Mouse (Mus musculus) heart, postnatal 36 days (tissue): ENCODE measurements around the gene Ndufc1. TPM values are rescaled to one million over a fixed set of nuclear protein-coding genes. Genes with fewer than 3 reads are reported as not detected.
A peak's percentile ranks its signal among the peaks of the same experiment; 100 is the strongest.
"Not testable (repeated sequence)": the region's sequence is repeated elsewhere in the genome, so short reads cannot be mapped to it uniquely, and the experiment has no call there.

ENCODE experiments used
- DNase-seq, 2 experiments: peaks; one replicate each; pipeline ENCODE4 v3.0.0; 2021 to 2022
- intact Hi-C: fragments of 180-260 bp; cut with DNase I; formaldehyde crosslinking; loops from one replicate; pipeline ENCODE4 v1.15.1; 2025
- total RNA-seq, 2 experiments: library from RNA; stranded (reverse); gene quantifications; 2 replicates each; pipeline ENCODE4 v1.2.3; 2021

Ndufc1 gene
- total RNA-seq, 2 experiments from 2014 or later = 1,613 to 1,736 TPM

GRCm38 (mm10) chr3:51397700-51398299 is 11.0 kb downstream of the Ndufc1 start:
- no peak for DNase-seq
- intact Hi-C loops = no loop called here

DNA sequence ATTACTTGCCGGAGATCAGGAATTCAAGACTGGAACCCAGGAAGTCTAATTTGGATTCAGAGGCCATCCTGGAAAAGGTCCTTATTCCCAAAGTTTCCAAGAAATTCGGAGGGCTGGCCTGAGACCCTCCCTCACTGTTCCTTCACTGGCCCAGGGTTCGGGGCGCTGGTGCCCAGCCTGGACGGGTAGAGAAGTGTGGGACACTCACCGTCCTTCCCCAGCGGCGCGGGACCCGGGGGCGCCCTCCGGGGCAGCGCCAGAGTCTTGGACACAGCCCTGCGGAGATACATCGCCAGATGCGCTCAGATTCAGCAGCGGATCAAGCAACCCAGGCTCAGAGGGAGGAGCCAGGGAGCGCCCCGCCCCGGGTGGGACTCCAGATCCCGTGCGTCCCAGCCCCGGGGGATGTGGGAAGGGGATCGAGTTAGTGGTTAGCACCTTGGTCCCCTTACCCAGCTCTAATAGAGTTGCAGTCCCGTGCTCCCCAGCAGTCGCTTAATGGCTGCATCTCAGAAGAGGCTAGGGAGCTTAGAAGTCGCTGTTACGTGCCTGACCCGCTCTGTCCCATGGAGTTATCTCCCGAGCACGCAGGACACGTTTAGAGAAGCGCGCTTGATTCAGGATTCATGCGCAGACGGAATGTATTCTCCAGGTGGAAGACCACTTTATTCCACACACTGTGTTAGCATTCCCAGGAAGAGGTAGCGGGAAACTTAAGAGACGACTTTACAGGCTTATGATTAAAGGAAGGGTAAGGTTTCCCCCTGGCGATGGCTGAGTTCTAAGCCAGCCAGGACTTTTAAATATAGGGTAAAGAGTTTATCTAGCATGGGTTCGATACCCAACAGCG is 12.3 kb downstream of the Ndufc1 start, which contains the start of gene Mgarp:
Gene Mgarp (minus strand): TSS at position 520 of the 850 bp plus-strand sequence.
- intact Hi-C loops = loop anchor here (1.0 kb wide), 1 partner anchor 18 kb away; no protein-coding TSS in a partner anchor
- DNase-seq = peak; percentile 65 to 74

- intact Hi-C loops = loop anchor here (1.0 kb wide), 1 partner anchor 17 kb away; no protein-coding TSS in a partner anchor
- no peak for DNase-seq
Observed at GRCm38 (mm10) chr3:51395461-51396145, 13.2 kb downstream of the Ndufc1 start.

GRCm38 (mm10) chr3:51394881-51395280 is 13.9 kb downstream of the Ndufc1 start:
- intact Hi-C loops = no loop called here
- no peak for DNase-seq

DNA sequence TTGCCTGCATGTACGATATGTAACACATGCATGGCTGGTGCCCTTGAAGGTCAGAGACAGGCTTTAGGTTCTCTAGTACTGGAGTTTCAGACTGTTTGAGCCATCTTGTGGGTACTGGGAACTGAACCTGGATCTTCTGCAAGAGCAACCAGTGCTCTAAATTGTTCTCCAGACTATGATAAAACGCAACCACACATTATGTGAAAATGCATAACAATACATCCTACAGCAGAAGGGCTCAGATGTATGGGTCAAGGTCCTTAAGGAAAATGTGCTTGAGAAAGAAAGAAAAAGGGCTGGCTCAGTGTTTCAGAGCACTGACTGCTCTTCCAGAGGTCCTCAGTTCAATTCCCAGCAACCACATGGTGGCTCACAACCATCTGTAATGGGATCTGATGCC is 15.1 kb downstream of the Ndufc1 start:
- intact Hi-C loops = no loop called here
- DNase-seq = no peak

DNA sequence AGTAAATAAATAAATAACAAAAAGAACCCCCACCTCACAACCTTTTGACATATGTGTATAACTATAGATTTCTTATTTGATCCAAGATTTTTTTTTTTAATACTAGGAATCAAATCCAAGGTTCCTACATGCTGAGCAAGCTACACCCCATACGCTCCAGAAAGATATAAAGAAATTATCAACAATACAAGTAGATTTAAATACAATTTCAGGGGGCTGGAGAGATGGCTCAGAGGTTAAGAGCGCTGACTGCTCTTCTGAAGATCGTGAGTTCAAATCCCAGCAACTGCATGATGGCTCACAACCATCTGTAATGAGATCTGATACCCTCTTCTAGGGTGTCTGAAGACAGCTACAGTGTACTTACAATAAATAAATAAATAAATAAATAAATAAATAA is 15.8 kb downstream of the Ndufc1 start:
- DNase-seq, intact Hi-C loops: not testable (repeated sequence)

DNA sequence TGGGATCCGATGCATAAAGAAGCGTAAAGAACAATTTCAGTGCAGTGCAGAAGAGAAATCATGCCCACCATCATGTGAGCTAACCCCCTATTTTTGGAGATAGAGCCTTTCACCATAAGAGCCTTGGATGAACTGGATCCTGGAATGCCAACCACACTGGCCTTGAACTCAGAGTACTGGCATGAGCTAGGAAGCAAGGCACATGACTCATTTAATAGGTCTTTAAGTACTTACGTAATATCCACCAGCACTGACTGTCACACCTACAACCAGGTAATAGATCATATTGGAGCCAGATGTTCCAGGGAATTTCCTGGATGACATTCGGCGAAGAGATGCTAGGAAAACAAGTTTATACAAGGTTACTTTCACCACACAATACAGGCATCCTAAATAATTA is 17.2 kb downstream of the Ndufc1 start:
- intact Hi-C loops = no loop called here
- no peak for DNase-seq

DNA sequence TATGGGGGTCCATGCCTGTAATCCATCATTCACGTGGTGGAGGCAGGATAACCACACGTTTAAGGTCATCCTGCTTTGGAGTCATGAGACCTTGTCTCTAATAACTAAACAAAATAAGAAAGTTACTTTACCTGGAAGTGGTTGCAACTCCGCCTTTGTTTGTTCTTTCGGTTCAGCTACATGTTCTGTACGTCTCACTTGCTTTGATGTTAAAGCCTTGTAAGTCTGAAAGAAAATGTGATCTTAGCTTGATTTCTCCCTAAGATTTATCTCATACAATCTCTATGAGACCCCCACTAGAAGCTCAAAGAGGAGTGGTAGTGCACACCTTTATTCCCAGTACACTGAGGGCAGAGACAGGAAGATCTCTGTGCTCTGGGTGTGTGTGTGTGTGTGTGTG is 17.7 kb downstream of the Ndufc1 start:
- intact Hi-C loops = no loop called here
- DNase-seq = no peak

DNA sequence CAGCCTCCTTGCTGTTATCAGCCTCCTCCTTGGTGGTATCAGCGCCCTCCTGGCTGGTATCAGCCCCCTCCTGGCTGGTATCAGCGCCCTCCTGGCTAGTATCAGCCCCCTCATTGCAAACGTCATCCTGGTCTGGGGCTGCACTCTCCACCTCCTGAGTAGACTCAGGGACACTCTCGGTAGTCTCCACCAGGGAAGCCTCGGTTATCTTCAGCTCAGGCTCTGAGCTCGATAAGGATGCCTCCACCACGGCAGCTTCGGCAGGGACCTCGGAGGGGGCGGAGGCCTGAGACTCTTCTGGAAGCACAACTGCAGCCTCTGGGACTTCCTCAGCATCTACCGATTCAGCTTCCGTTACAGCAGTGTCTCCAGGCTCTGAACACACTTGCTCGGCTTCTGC is 19.9 kb downstream of the Ndufc1 start:
- no peak for DNase-seq
- intact Hi-C loops = no loop called here

DNA sequence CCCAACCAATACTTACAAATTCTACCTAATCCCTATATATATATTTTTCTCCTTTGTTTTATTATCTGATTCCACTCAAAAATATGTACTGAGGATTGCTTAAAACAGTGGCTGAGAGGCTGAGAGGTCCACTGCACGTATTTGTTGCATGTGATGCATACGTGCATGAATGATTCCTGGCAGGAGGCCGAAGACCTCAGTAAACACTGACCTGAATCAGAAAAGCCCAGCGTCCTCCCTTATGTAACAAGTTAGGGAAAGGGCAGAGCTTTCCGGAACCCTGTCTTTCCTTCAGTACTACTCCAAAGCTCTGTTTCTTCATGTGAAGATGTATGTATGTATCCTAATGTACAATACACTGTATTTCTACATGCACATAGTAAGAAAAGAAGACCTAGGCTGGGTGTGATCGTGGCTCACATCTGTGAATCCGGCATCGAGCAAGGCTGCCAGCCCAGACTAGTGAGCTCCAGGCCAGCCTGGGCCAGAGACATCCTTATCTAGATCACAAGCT is 20.9 kb downstream of the Ndufc1 start:
- intact Hi-C loops = no loop called here
- DNase-seq = no peak

DNA sequence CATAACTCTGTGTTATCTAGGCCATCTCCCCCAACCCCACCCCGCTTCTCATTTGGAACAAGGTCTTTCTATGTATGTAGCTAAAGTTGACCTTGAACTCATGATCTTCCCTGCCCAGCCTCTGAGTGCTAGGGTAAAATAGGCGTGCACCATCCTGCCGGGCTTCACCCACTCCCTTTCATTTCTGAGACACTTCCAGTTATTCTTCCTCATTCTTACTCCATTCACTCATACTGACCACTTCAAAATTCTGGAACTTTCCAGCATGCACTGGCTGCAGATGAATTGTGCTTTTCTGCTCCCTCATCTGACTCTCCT is 21.7 kb downstream of the Ndufc1 start:
- intact Hi-C loops = no loop called here
- DNase-seq = peak in 1 of 2 experiments; percentile 26

- intact Hi-C loops = no loop called here
- DNase-seq = peak in 1 of 2 experiments; percentile 26
Observed at GRCm38 (mm10) chr3:51386441-51387133, 22.2 kb downstream of the Ndufc1 start.

GRCm38 (mm10) chr3:51383409-51383808 is 25.4 kb downstream of the Ndufc1 start:
- no peak for DNase-seq
- intact Hi-C loops = no loop called here

DNA sequence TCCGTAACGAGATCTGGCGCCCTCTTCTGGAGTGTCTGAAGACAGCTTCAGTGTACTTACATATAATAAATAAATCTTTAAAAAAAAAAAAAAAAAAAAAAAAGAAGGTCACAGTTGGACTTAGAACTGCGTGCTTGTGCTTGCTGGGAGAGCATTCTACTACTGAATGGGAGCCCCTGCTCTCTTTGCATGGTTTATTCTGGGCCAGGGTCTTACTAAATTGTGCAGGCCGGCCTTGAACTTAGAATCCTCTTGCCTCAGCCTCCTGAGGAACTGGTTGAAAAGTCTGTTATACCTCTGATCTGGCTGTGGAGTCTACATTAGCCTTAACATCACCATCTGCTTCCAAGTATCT is 28.2 kb downstream of the Ndufc1 start:
- no peak for DNase-seq
- intact Hi-C loops = no loop called here

- peak; percentile 18 to 20 for DNase-seq
- intact Hi-C loops = no loop called here
Observed at GRCm38 (mm10) chr3:51379786-51380659, 28.8 kb downstream of the Ndufc1 start.

DNA sequence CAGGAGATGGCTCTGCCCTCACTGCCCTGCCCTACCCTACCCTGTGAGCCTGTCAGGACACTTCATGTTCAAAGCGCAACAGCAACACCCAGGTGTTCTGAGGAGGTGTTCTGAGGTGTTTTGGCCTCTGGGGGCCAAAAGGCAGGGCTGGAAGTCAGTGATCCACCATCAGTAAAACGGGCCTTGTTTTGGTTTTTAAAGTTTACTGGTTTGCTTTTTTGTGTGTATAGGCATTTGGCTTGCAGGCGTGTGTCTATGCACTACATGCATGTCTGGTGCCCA is 30.2 kb downstream of the Ndufc1 start:
- intact Hi-C loops = loop anchor here (1.0 kb wide), 1 partner anchor 18 kb away; the partner anchor contains the start of gene Mgarp
- no peak for DNase-seq

DNA sequence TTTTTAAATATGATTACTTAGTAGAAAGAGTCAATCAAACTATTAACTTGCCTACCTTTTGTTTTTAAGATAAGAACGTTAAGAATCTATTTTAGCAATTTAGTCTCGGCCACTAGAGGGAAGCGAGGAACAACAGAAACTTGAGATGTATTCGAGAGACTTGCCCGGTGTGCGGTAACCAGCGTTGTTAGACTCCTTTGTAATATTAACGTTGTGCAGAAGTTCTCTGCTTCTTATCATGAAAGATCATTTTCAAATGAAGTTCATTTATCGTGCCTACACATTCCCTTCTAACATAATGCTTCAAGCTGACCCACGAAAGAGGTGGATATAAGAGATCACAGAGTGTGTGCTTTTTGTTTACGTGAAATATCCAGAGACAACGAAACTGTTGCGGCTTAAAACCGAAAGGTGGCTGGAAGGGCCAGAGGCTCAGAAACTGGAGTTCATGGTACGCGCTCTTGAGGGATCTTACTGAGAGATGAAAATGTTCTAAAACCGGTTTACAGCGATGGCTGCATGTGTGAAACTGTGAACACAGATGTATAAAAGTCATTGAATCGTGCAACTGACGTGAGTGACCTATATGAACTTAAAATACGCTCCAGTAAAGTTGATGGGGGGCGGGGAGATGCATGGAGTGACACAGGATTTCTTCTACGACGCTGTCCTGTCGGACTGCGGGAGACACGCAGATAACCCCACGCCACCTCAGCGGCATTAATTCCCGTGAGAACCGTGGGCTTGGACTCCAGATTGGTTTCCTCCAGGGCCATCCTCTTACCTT is 30.7 kb downstream of the Ndufc1 start:
- intact Hi-C loops = loop anchor here (1.0 kb wide), 1 partner anchor 18 kb away; the partner anchor contains the start of gene Mgarp

GRCm38 (mm10) chr3:51375307-51376265 is 33.2 kb downstream of the Ndufc1 start:
- DNase-seq = peak; percentile 54 to 66

More for the DNA sequence above, 30.7 kb downstream of the Ndufc1 start:
- no peak for DNase-seq

More at GRCm38 (mm10) chr3:51375307-51376265, 33.2 kb downstream of the Ndufc1 start:
- intact Hi-C loops = loop anchor here (2.0 kb wide), 1 partner anchor 33 kb away; the partner anchor contains the start of gene Ndufc1
